Mouse (Mus musculus) lung, postnatal 0 days (tissue): ENCODE results near the gene Csrp1. TPM values are rescaled to one million over a fixed set of nuclear protein-coding genes. Genes with fewer than 3 reads are reported as not detected.
A peak's percentile ranks its signal among the peaks of the same experiment; 100 is the strongest.

ENCODE experiments used
- ATAC-seq: fragments of 200-750 bp; cut with Nextera tagmentation; 2 replicates; pipeline ENCODE4 v1.8.0; 2017; ENCODE audit warnings: moderate library complexity
- DNase-seq: peaks from one replicate; pipeline ENCODE4 v3.0.0-alpha.2; 2016; ENCODE audit warnings: low spot score
- H3K27ac ChIP-seq: fragments of 300-500 bp; sonication (generic); 2 replicates; pipeline ENCODE4 v1.5.1; 2014; ENCODE audit warnings: antibody characterized with exemption, mild to moderate bottlenecking, low read length, mixed read lengths
- H3K27me3 ChIP-seq: fragments of 300-500 bp; sonication (generic); replicated peaks from 2 replicates; pipeline ENCODE4 v1.6.1; 2014; ENCODE audit warnings: low read length, mixed read lengths; ENCODE audit not compliant: insufficient read depth
- H3K36me3 ChIP-seq: fragments of 300-500 bp; sonication (generic); 2 replicates; pipeline ENCODE4 v1.6.1; 2014; ENCODE audit warnings: low read length, mixed read lengths; ENCODE audit not compliant: insufficient read depth
- H3K4me1 ChIP-seq: fragments of 300-500 bp; sonication (generic); 2 replicates; pipeline ENCODE4 v1.6.1; 2014; ENCODE audit warnings: antibody characterized with exemption, low read depth, low read length, mixed read lengths; ENCODE audit not compliant: insufficient read depth
- H3K4me2 ChIP-seq: fragments of 300-500 bp; sonication (generic); replicated peaks from 2 replicates; pipeline ENCODE4 v1.6.1; 2014; ENCODE audit warnings: low read depth, mild to moderate bottlenecking, low read length, moderate library complexity, mixed read lengths
- H3K4me3 ChIP-seq: fragments of 300-500 bp; sonication (generic); 2 replicates; pipeline ENCODE4 v1.5.1; 2014; ENCODE audit warnings: low read depth, low read length
- H3K9ac ChIP-seq: fragments of 300-500 bp; sonication (generic); replicated peaks from 2 replicates; pipeline ENCODE4 v1.6.1; 2014; ENCODE audit warnings: low read depth, mild to moderate bottlenecking
- H3K9me3 ChIP-seq: fragments of 300-500 bp; sonication (generic); 2 replicates; pipeline ENCODE4 v1.6.1; 2016; ENCODE audit warnings: low read length, mixed read lengths
- CTCF ChIP-seq: IDR thresholded peaks from 2 replicates; pipeline ENCODE4 v1.5.1; 2016; ENCODE audit warnings: antibody characterized with exemption, mild to moderate bottlenecking
- EP300 ChIP-seq: IDR thresholded peaks from 2 replicates; pipeline ENCODE4 v1.6.1; 2016; ENCODE audit warnings: antibody characterized with exemption, mild to moderate bottlenecking, control low read depth
- WGBS: fragments of 180-500 bp; shearing (Covaris S2); extraction: QIAGEN DNeasy Blood & Tissue Kit; methylation state at CpG from one replicate; pipeline ENCODE4 v1.1.7; 2014; 5-methylcytosine and 5-hydroxymethylcytosine counted together
- polyA plus RNA-seq: library from polyadenylated mRNA; unstranded; fragments of >200 nt; fragmentation: Nextera tagmentation; extraction: Ambion mirVana; gene quantifications from 2 replicates; pipeline ENCODE4 v1.2.1, GENCODE M21; 2015

Gene Csrp1
- polyA plus RNA-seq, 1 experiment from 2014 or later = 545 TPM

- H3K4me1 ChIP-seq = 0 out of 2 replicates have a peak, but pooled peaks cover 2% of the 10 kb centered on the region
- ATAC-seq (peak; percentile 37), DNase-seq (peak; percentile 80)
- peaks cover 14% of the 10 kb centered on the region; the same call in 1 of the 2 replicates for H3K36me3 ChIP-seq
- WGBS = 42% methylated on average over 9 of the region's 9 CpGs
- no peak overlapping the region for H3K4me2 ChIP-seq
- peak overlapping the region; percentile 22; the same call in 1 of the 2 replicates for H3K27ac ChIP-seq
- no peak overlapping the region for H3K9ac ChIP-seq
- no peaks in the 10 kb centered on the region for H3K9me3 ChIP-seq
- TF ChIP-seq CTCF (no peak), EP300 (no peak)
- H3K27me3 ChIP-seq = no peaks in the 10 kb centered on the region
- H3K4me3 ChIP-seq = no peak overlapping the region
Measured at GRCm38 (mm10) chr1:135755287-135755686, 35.4 kb downstream of the Csrp1 start.

- no peaks in the 10 kb centered on the region for H3K9me3 ChIP-seq
- no peak for TF ChIP-seq CTCF
- TF ChIP-seq EP300 = no peak
- no peak overlapping the region for H3K4me3 ChIP-seq
- ATAC-seq = no peak
- no peak overlapping the region for H3K9ac ChIP-seq
- H3K4me1 ChIP-seq = 0 out of 2 replicates have a peak, but pooled peaks cover 2% of the 10 kb centered on the region
- H3K4me2 ChIP-seq = no peak overlapping the region
- no peak overlapping the region for H3K27ac ChIP-seq
- peaks cover 9% of the 10 kb centered on the region; the same call in 1 of the 2 replicates for H3K36me3 ChIP-seq
- H3K27me3 ChIP-seq = no peaks in the 10 kb centered on the region
- 74% methylated on average over 3 of the region's 3 CpGs for WGBS
- DNase-seq = no peak
Measured at GRCm38 (mm10) chr1:135755913-135756312, 36.1 kb downstream of the Csrp1 start.

- Histone ChIP-seq H3K9ac (no peak overlapping the region), H3K27ac (no peak overlapping the region), H3K4me1 (0 out of 2 replicates have a peak, but pooled peaks cover 2% of the 10 kb centered on the region), H3K36me3 (no peaks in the 10 kb centered on the region), H3K9me3 (no peaks in the 10 kb centered on the region), H3K4me3 (no peak overlapping the region), H3K27me3 (no peaks in the 10 kb centered on the region), H3K4me2 (no peak overlapping the region)
- TF ChIP-seq EP300 (no peak), CTCF (no peak)
- WGBS = 64% methylated on average over 8 of the region's 8 CpGs
- no peak for DNase-seq
- no peak for ATAC-seq
Measured at GRCm38 (mm10) chr1:135757287-135757686, 37.4 kb downstream of the Csrp1 start.

- no peak for DNase-seq
- no peak overlapping the region for H3K4me3 ChIP-seq
- 62% methylated on average over 4 of the region's 4 CpGs for WGBS
- H3K9ac ChIP-seq = no peak overlapping the region
- 0 out of 2 replicates have a peak, but pooled peaks cover 2% of the 10 kb centered on the region for H3K4me1 ChIP-seq
- no peaks in the 10 kb centered on the region for H3K27me3 ChIP-seq
- no peaks in the 10 kb centered on the region for H3K36me3 ChIP-seq
- no peak overlapping the region for H3K27ac ChIP-seq
- ATAC-seq = no peak
- TF ChIP-seq CTCF (no peak), EP300 (no peak)
- H3K4me2 ChIP-seq = no peak overlapping the region
- no peaks in the 10 kb centered on the region for H3K9me3 ChIP-seq
Measured at GRCm38 (mm10) chr1:135759685-135760084, 39.8 kb downstream of the Csrp1 start.

- no peak overlapping the region for H3K4me3 ChIP-seq
- H3K9me3 ChIP-seq = no peaks in the 10 kb centered on the region
- H3K9ac ChIP-seq = no peak overlapping the region
- DNase-seq (no peak), ATAC-seq (no peak)
- 58% methylated on average over 8 of the region's 8 CpGs for WGBS
- H3K4me2 ChIP-seq = no peak overlapping the region
- H3K27ac ChIP-seq = no peak overlapping the region
- peaks cover 4% of the 10 kb centered on the region; the same call in 1 of the 2 replicates for H3K4me1 ChIP-seq
- TF ChIP-seq EP300 = no peak
- peak; percentile 49 for TF ChIP-seq CTCF
- H3K27me3 ChIP-seq = no peaks in the 10 kb centered on the region
- H3K36me3 ChIP-seq = no peaks in the 10 kb centered on the region
Measured at GRCm38 (mm10) chr1:135760216-135760615, 40.4 kb downstream of the Csrp1 start.

- Histone ChIP-seq H3K4me3 (no peak overlapping the region), H3K27me3 (no peaks in the 10 kb centered on the region), H3K9me3 (no peaks in the 10 kb centered on the region), H3K4me1 (peaks cover 11% of the 10 kb centered on the region; the same call in 1 of the 2 replicates), H3K4me2 (no peak overlapping the region), H3K27ac (no peak overlapping the region), H3K36me3 (no peaks in the 10 kb centered on the region), H3K9ac (no peak overlapping the region)
- no peak for DNase-seq
- TF ChIP-seq EP300 = no peak
- TF ChIP-seq CTCF = no peak
- WGBS = 83% methylated on average over 5 of the region's 5 CpGs
- no peak for ATAC-seq
Measured at GRCm38 (mm10) chr1:135761728-135762127, 41.9 kb downstream of the Csrp1 start.
